ENCODE assay signal across 20 mouse cellular contexts in the genomic region with DNA sequence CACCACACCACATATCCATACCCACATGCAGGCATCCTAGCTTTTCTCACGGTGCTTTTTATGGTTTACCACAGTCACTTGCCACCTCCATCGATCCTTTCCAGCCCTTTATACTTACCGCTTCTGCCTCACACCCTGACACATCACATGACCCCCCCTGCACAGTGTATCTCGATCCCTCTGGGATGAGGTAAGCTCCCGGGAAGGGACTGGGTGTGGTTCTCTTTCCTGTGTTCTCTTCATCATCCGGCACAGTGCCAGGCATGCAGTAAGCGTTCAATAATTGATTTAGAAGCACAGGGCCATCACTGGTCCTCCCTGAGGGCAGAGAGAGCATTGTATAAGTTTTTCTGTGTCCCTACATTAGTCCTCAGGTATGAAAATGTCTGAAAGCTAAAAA.
"Had no signal": no experiment of that assay in that cellular context is flagged by ENCODE, and none has a peak within 500 bp of the region (broad histone marks: within the 10 kb centered on the region; RNA-seq: fewer than 3 reads in every experiment).

No protein-coding gene starts in this region.

- H3K4me3 ChIP-seq: layer of hippocampus, adult 2 months; limb, embryonic 10.5 days; limb, embryonic 13.5 days; liver, embryonic 13.5 days; midbrain, embryonic 12.5 days; myocyte; neural tube, embryonic 13.5 days; stomach, embryonic 15.5 days had no signal

- H3K4me2 ChIP-seq: limb, embryonic 13.5 days; liver, embryonic 13.5 days; midbrain, embryonic 12.5 days; neural tube, embryonic 13.5 days; stomach, embryonic 15.5 days had no signal

- H3K9ac ChIP-seq: limb, embryonic 13.5 days; liver, embryonic 13.5 days; midbrain, embryonic 12.5 days; neural tube, embryonic 13.5 days; stomach, embryonic 15.5 days had no signal

- ATAC-seq: midbrain, embryonic 16.5 days had no signal

- H3K27ac ChIP-seq: kidney, postnatal 0 days; layer of hippocampus, adult 2 months; limb, embryonic 10.5 days; limb, embryonic 13.5 days; liver, embryonic 13.5 days; midbrain, embryonic 12.5 days; neural tube, embryonic 13.5 days; stomach, embryonic 15.5 days had no signal

- H3K9me3 ChIP-seq: limb, embryonic 10.5 days; limb, embryonic 13.5 days; liver, embryonic 13.5 days; midbrain, embryonic 12.5 days; neural tube, embryonic 13.5 days; stomach, embryonic 15.5 days had no signal

- H3K36me3 ChIP-seq: limb, embryonic 10.5 days; limb, embryonic 13.5 days; liver, embryonic 13.5 days; midbrain, embryonic 12.5 days; neural tube, embryonic 13.5 days; stomach, embryonic 15.5 days had no signal

- H3K27me3 ChIP-seq: midbrain, embryonic 12.5 days; neural tube, embryonic 13.5 days; stomach, embryonic 15.5 days had no signal

- DNase-seq: kidney, adult 2 months; kidney, postnatal 25 days; layer of hippocampus, adult 9-11 months; liver, embryonic 13.5 days; lung, adult 2 months; lung, postnatal 4 days; retina, postnatal 1 day; right cerebral cortex, postnatal 25 days; spleen, adult 18-20 months; thymus, adult 18-20 months; thymus, postnatal 4 days had no signal

- H3K4me1 ChIP-seq: liver, embryonic 13.5 days; stomach, embryonic 15.5 days had no signal
